Mouse (Mus musculus) C2C12 (cell line): ENCODE data around the gene Unc13c.

ENCODE experiments used
- CEBPB ChIP-seq: IDR thresholded peaks from one replicate; pipeline ENCODE4 v1.6.1; 2011; ENCODE audit warnings: low read depth, mild to moderate bottlenecking, control low read depth, moderate library complexity
- CTCF ChIP-seq: IDR thresholded peaks from one replicate; pipeline ENCODE4 v1.5.1; 2011; ENCODE audit not compliant: control insufficient read depth, insufficient read depth, insufficient read length
- FOSL1 ChIP-seq: IDR thresholded peaks from one replicate; pipeline ENCODE4 v1.8.0; 2011; ENCODE audit warnings: mild to moderate bottlenecking, low read length; ENCODE audit not compliant: poor library complexity, insufficient read depth, severe bottlenecking
- MAX ChIP-seq: IDR thresholded peaks from one replicate; pipeline ENCODE4 v1.6.1; 2011; ENCODE audit warnings: mild to moderate bottlenecking, control low read depth

- no peak for TF ChIP-seq FOSL1
- TF ChIP-seq CTCF, result no peak
- no peak for TF ChIP-seq MAX
- TF ChIP-seq CEBPB, result no peak
Measured at GRCm38 (mm10) chr9:73449216-73449615, 519.5 kb downstream of the Unc13c start.
